Mouse (Mus musculus): ENCODE data around the gene Fmo6.

DNA sequence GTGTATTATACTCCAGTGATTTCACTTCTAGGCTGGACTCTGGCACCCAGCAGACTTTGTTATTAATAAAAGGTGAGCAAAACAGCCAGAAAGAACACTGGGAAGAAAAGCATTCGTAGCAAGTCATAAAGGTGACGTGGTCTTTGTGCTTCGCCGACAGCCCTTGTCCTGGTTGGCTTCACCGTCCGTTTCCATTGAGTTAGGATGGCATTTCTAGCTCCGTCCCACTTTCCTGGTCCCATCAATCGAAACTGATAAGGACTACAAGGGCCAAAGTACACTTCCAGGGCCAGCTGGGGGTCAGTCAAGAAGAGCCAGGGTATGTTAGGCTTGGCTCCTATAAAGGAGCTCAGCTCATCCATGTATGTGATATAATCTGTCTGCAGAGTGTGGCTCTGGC lies 20.7 kb downstream of the Fmo6 start:
- TF ChIP-seq CTCF (IDR thresholded peaks at IDR 0.05; ENCODE audit: low read depth) (no peak), EP300 (IDR thresholded peaks at IDR 0.05; ENCODE audit: low read depth) (no peak)
